ENCODE assay signal across 16 mouse cellular contexts in the genomic region with DNA sequence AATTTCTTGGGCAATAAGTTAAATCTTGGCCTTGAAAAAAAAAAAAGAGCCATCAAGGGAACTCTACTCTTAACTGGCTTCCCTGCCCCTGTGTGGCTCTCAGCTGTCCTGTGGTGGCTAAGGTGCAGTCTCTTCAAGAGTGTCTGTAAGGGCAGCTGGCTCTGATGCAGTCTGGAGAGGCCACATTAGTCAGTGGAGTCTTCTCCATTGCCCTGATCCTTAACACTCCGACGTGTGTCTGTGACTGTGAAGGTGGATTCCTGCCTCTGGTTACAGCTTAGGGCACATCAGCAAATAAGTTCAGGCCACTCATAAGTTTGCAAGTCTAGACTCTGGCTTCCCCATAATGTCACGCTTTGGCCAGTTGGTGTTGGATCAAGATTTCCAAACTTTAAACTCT.
"Had no signal": no experiment of that assay in that cellular context is flagged by ENCODE, and none has a peak within 500 bp of the region (broad histone marks: within the 10 kb centered on the region; RNA-seq: fewer than 3 reads in every experiment).

No protein-coding gene starts in this region.

- H3K36me3 ChIP-seq: lung, embryonic 15.5 days; midbrain, embryonic 13.5 days; midbrain, embryonic 15.5 days; neural tube, embryonic 12.5 days had no signal

- H3K9me3 ChIP-seq: lung, embryonic 15.5 days; megakaryocyte, embryonic 14.5 days; midbrain, embryonic 13.5 days; midbrain, embryonic 15.5 days; neural tube, embryonic 12.5 days had no signal

- H3K27ac ChIP-seq: lung, embryonic 15.5 days; macrophage; midbrain, embryonic 13.5 days; midbrain, embryonic 15.5 days; neural tube, embryonic 12.5 days had no signal

- DNase-seq: lung, adult 2 months; lung, postnatal 14 days; lung, postnatal 36 days; right cerebral cortex, postnatal 14 days; spleen, adult 18-20 months; thymus, adult 18-20 months; thymus, postnatal 14 days; thymus, postnatal 36 days had no signal

- H3K4me3 ChIP-seq: lung, embryonic 15.5 days; megakaryocyte, embryonic 14.5 days; midbrain, embryonic 13.5 days; midbrain, embryonic 15.5 days; neural tube, embryonic 12.5 days had no signal

- H3K27me3 ChIP-seq: lung, embryonic 15.5 days; megakaryocyte, embryonic 14.5 days; midbrain, embryonic 15.5 days; neural tube, embryonic 12.5 days had no signal

- H3K9ac ChIP-seq: lung, embryonic 15.5 days; midbrain, embryonic 13.5 days; midbrain, embryonic 15.5 days; neural tube, embryonic 12.5 days had no signal

- H3K4me1 ChIP-seq: neural tube, embryonic 12.5 days had no signal

- ATAC-seq: lung, postnatal 0 days; midbrain, embryonic 13.5 days; midbrain, embryonic 15.5 days had no signal

- H3K4me2 ChIP-seq: lung, embryonic 15.5 days; midbrain, embryonic 11.5 days; midbrain, embryonic 13.5 days; midbrain, embryonic 15.5 days; neural tube, embryonic 12.5 days had no signal
